Mouse (Mus musculus) ZHBTc4 (cell line): Measurements from ENCODE around the gene Edar.

ENCODE experiments used
- DNase-seq: peaks from one replicate; pipeline ENCODE4 v3.0.0-alpha.2; 2011; ENCODE audit warnings: low read depth, low spot score

The Edar gene

GRCm38 (mm10) chr10:58601946-58602345 lies 73.5 kb downstream of the Edar start:
- no peak for DNase-seq

DNA sequence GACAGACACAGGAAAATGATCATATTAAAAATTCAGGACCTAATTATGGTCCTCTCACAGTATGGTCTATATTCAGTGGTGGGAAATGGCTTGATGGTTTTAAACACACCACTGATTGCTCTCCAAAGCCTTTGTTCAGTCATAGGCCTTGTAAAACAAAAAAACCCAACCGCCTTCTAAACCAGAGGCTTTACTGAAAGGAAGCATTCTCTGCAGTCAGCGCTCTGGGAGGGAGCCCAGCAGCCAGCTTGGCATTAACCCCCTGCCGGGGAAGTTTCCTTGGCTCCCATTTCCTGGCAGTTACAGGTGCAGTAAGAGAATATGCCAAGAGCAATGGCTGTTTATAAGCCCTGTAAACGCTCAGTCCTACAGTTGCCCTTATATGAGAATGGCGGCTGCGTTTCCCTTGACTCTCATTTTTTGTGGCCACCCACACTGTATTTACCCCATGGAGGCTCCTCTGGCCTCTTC lies 74.0 kb downstream of the Edar start:
- peak; percentile 66 for DNase-seq

GRCm38 (mm10) chr10:58600983-58601382 lies 74.5 kb downstream of the Edar start:
- DNase-seq: peak; percentile 34

DNA sequence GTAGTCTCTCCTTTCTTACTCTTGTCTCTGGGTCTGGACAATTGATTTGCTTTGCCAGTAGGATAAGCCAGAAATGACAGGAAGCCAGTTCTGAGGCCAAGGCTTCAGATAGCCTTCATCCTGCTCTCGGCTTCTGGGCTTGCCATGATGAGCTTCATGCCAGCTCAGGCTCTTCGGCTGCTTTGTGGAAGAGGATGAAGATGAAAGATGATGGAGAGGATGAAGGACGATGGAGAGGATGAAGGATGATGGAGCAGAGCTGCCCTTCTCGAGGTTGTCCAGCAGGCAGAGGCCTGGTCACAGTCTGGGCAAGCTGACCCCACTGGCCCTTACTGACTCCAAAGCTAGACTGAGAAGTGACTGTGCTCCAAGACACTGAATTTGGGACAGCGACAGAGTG lies 75.3 kb downstream of the Edar start:
- no peak for DNase-seq

- no peak for DNase-seq
Measured at GRCm38 (mm10) chr10:58595821-58596220, 79.6 kb downstream of the Edar start.

DNA sequence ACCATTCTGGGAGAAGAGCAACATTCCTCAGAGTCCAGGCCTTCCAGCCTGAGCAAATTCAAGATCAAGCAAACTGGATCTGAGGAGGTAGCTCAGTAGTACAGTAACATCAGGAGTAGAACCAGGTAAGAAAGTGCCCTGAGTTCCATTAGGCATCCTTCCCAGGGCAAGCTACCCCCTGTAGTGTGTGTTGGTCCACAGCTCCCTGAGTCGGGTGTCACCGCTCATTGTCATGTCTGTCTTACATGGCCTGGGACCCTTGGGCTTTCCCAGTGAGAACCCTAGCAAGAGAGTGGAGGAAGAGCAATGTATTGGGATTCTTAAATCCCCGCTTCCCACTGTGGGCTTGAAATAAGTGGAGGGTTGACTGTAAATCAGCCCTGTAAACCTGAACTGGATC lies 80.3 kb downstream of the Edar start:
- no peak for DNase-seq

GRCm38 (mm10) chr10:58594486-58594885 lies 81.0 kb downstream of the Edar start:
- peak; percentile 67 for DNase-seq

DNA sequence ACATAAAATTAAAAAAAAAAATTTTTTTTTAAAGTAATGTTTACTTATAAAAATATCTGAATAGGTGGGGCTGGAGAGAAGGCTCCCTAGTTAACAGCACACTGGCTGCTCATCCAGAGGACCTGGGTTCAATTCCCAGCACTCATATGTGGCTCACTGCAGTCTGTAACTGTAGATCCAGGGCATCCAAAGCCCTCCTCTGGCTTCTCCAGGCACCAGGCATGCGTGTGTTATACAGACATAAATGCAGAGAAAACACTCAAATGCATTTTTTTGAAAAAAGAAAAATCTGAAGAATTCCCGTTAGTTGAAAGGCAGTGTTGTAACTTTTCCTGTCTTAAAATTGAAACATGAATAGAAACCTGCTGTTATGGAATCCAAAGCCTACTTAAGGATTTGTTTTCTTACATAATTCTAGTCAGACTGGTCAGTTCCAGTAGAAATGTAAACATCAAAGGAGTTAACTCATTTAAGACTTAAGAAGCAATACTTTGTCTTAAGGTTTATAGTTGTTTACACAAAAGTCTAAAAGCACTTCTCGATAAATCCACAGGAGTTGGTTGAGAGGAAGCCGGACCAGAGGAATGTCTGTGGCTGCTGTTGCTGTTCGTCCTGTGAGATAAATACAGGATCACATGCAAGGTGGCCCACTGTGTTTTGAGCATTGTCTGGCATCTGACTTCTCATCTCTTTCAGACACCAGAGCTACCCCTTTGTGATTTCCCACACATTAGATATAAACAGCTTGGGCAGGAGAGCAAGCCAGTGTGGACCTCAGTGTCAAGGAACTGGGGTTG lies 89.8 kb downstream of the Edar start:
- DNase-seq: no peak

DNA sequence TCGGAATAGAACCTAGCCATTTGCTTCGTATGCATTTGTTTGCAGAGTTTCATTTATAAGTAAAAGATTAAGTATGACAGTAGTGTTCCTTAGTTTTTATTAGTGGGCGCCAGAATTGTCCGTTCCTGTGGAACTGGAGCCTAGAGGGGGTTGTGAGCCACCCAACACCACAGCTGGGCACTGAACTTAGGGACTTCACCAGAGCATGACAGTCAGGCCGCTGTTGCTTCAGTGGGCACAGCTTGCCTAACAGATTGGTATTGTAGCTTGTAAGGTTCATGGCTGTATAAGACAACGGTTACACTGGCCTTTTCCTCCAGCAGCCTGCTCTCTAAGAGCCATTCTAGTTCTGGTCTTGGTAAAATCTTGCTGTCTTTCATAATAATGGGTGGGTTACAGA lies 114.9 kb downstream of the Edar start:
- no peak for DNase-seq

- DNase-seq: peak; percentile 85
Measured at GRCm38 (mm10) chr10:58559901-58560300, 115.6 kb downstream of the Edar start.

DNA sequence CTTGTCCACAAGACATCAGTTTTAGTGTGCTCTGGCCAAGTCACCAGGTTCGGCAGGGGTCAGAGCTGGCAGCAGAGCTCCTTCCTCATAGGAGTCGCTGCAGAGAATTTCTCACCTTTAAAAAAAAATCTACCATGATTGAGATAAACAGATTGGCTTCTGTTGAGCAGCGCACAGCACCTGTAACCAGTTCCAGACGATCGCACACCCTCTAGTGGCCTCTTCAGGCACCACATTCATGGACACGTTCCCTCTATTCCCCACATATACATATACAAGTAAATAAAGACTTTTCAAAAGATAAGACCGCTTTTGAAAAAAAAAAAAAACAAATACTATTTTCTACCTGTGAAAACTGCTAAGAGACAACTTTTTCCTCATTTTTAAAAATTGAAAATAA lies 116.4 kb downstream of the Edar start:
- DNase-seq: peak; percentile 84

GRCm38 (mm10) chr10:58554693-58555387 lies 120.6 kb downstream of the Edar start:
- DNase-seq: no peak
